Mouse (Mus musculus) embryonic facial prominence, embryonic 15.5 days (tissue): ENCODE data around the gene Cebpg. TPM values are rescaled to one million over a fixed set of nuclear protein-coding genes. Genes with fewer than 3 reads are reported as not detected.
A peak's percentile ranks its signal among the peaks of the same experiment; 100 is the strongest.

Experiments
- ATAC-seq: fragments of 200-750 bp; cut with Nextera tagmentation; 2 replicates; pipeline ENCODE4 v1.8.0; 2017; ENCODE audit warnings: low read depth, moderate TSS enrichment; ENCODE audit not compliant: insufficient number of reproducible peaks, low FRiP score, low TSS enrichment
- H3K27ac ChIP-seq: fragments of 300-500 bp; sonication (generic); replicated peaks from 2 replicates; pipeline ENCODE4 v1.5.1; 2015; ENCODE audit warnings: mild to moderate bottlenecking, inconsistent platforms
- H3K27me3 ChIP-seq: fragments of 300-500 bp; sonication (generic); 2 replicates; pipeline ENCODE4 v1.6.1; 2015; ENCODE audit warnings: inconsistent platforms
- H3K36me3 ChIP-seq: fragments of 300-500 bp; sonication (generic); 2 replicates; pipeline ENCODE4 v1.6.1; 2015; ENCODE audit warnings: mild to moderate bottlenecking, inconsistent platforms
- H3K4me1 ChIP-seq: fragments of 300-500 bp; sonication (generic); 2 replicates; pipeline ENCODE4 v1.6.1; 2015; ENCODE audit warnings: inconsistent platforms
- H3K4me2 ChIP-seq: fragments of 300-500 bp; sonication (generic); replicated peaks from 2 replicates; pipeline ENCODE4 v1.6.1; 2015; ENCODE audit warnings: mild to moderate bottlenecking, inconsistent platforms
- H3K4me3 ChIP-seq: fragments of 300-500 bp; sonication (generic); replicated peaks from 2 replicates; pipeline ENCODE4 v1.5.1; 2015; ENCODE audit warnings: mild to moderate bottlenecking, inconsistent platforms
- H3K9ac ChIP-seq: fragments of 300-500 bp; sonication (generic); 2 replicates; pipeline ENCODE4 v1.6.1; 2015; ENCODE audit warnings: inconsistent platforms
- H3K9me3 ChIP-seq: fragments of 300-500 bp; sonication (generic); replicated peaks from 2 replicates; pipeline ENCODE4 v1.6.1; 2016; ENCODE audit warnings: inconsistent platforms
- WGBS: fragments of 180-500 bp; shearing (Covaris S2); methylation state at CpG from one replicate; pipeline ENCODE4 v1.1.7; 2015; 5-methylcytosine and 5-hydroxymethylcytosine counted together
- polyA plus RNA-seq: library from polyadenylated mRNA; unstranded; fragments of >200 nt; fragmentation: Nextera tagmentation; extraction: Ambion mirVana; gene quantifications from 2 replicates; pipeline ENCODE4 v1.2.1, GENCODE M21; 2015

Cebpg gene
- polyA plus RNA-seq, 1 experiment from 2014 or later = 57.6 TPM

GRCm38 (mm10) chr7:35053161-35053560 is 3.2 kb downstream of the Cebpg start:
- H3K9ac ChIP-seq = no peak overlapping the region
- H3K9me3 ChIP-seq = no peaks in the 10 kb centered on the region
- H3K36me3 ChIP-seq = peaks cover 9% of the 10 kb centered on the region; the same call in 1 of the 2 replicates
- H3K4me2 ChIP-seq = no peak overlapping the region
- peaks cover 13% of the 10 kb centered on the region for H3K4me1 ChIP-seq
- no peaks in the 10 kb centered on the region for H3K27me3 ChIP-seq
- no peak overlapping the region for H3K27ac ChIP-seq
- 88% methylated on average over 3 of the region's 3 CpGs for WGBS
- no peak overlapping the region for H3K4me3 ChIP-seq
- ATAC-seq = no peak

GRCm38 (mm10) chr7:35050540-35050939 is 5.8 kb downstream of the Cebpg start:
- H3K9ac ChIP-seq = no peak overlapping the region
- no peak for ATAC-seq
- WGBS = 92% methylated on average over 12 of the region's 12 CpGs

GRCm38 (mm10) chr7:35046091-35046490 is 10.3 kb downstream of the Cebpg start:
- ATAC-seq = no peak
- no peaks in the 10 kb centered on the region for H3K9me3 ChIP-seq
- H3K27ac ChIP-seq = no peak overlapping the region
- H3K9ac ChIP-seq = no peak overlapping the region
- WGBS = 90% methylated on average over 4 of the region's 4 CpGs
- no peak overlapping the region for H3K4me2 ChIP-seq
- peaks cover 24% of the 10 kb centered on the region for H3K4me1 ChIP-seq
- peaks cover 50% of the 10 kb centered on the region for H3K36me3 ChIP-seq
- no peaks in the 10 kb centered on the region for H3K27me3 ChIP-seq
- H3K4me3 ChIP-seq = no peak overlapping the region

More at GRCm38 (mm10) chr7:35050540-35050939, 5.8 kb downstream of the Cebpg start:
- no peak overlapping the region for H3K27ac ChIP-seq
- H3K27me3 ChIP-seq = no peaks in the 10 kb centered on the region
- H3K4me1 ChIP-seq = peaks cover 8% of the 10 kb centered on the region
- no peak overlapping the region for H3K4me3 ChIP-seq
- no peak overlapping the region for H3K4me2 ChIP-seq
- H3K9me3 ChIP-seq = no peaks in the 10 kb centered on the region
- H3K36me3 ChIP-seq = peaks cover 21% of the 10 kb centered on the region

- Histone ChIP-seq H3K4me2 (no peak overlapping the region), H3K27ac (no peak overlapping the region), H3K27me3 (no peaks in the 10 kb centered on the region), H3K4me3 (no peak overlapping the region), H3K9me3 (no peaks in the 10 kb centered on the region), H3K9ac (no peak overlapping the region), H3K4me1 (peaks cover 29% of the 10 kb centered on the region), H3K36me3 (peaks cover 42% of the 10 kb centered on the region)
- 83% methylated on average over 2 of the region's 2 CpGs for WGBS
- ATAC-seq = no peak
Observed at GRCm38 (mm10) chr7:35044719-35045118, 11.7 kb downstream of the Cebpg start.

- WGBS = 91% methylated on average over 10 of the region's 10 CpGs
- ATAC-seq = no peak
Observed at GRCm38 (mm10) chr7:35043266-35043817, 13.0 kb downstream of the Cebpg start.

GRCm38 (mm10) chr7:35042759-35043217 is 13.6 kb downstream of the Cebpg start:
- WGBS = 32% methylated on average over 5 of the region's 5 CpGs
- ATAC-seq = peak; percentile 79
- H3K36me3 ChIP-seq = peaks cover 50% of the 10 kb centered on the region
- H3K9ac ChIP-seq = no peak overlapping the region
- H3K4me3 ChIP-seq = no peak overlapping the region
- no peaks in the 10 kb centered on the region for H3K9me3 ChIP-seq
- H3K4me1 ChIP-seq = peaks cover 29% of the 10 kb centered on the region
- peak overlapping the region; percentile 66 for H3K27ac ChIP-seq
- no peak overlapping the region for H3K4me2 ChIP-seq
- no peaks in the 10 kb centered on the region for H3K27me3 ChIP-seq

More at GRCm38 (mm10) chr7:35043266-35043817, 13.0 kb downstream of the Cebpg start:
- H3K4me1 ChIP-seq = peaks cover 29% of the 10 kb centered on the region
- H3K4me2 ChIP-seq = no peak overlapping the region
- H3K9ac ChIP-seq = no peak overlapping the region
- H3K36me3 ChIP-seq = peaks cover 45% of the 10 kb centered on the region
- no peak overlapping the region for H3K4me3 ChIP-seq
- H3K27me3 ChIP-seq = no peaks in the 10 kb centered on the region
- H3K9me3 ChIP-seq = no peaks in the 10 kb centered on the region
- H3K27ac ChIP-seq = peak overlapping the region; percentile 66

GRCm38 (mm10) chr7:35042209-35042554 is 14.2 kb downstream of the Cebpg start:
- Histone ChIP-seq H3K36me3 (peaks cover 52% of the 10 kb centered on the region), H3K27ac (peak overlapping the region; percentile 58), H3K27me3 (no peaks in the 10 kb centered on the region)

GRCm38 (mm10) chr7:35041286-35042208 is 14.8 kb downstream of the Cebpg start:
- no peak overlapping the region for H3K9ac ChIP-seq
- H3K4me3 ChIP-seq = no peak overlapping the region
- no peak overlapping the region for H3K4me2 ChIP-seq
- H3K27me3 ChIP-seq = no peaks in the 10 kb centered on the region
- 51% methylated on average over 2 of the region's 2 CpGs for WGBS
- peaks cover 34% of the 10 kb centered on the region for H3K4me1 ChIP-seq
- peak overlapping the region; percentile 58 for H3K27ac ChIP-seq
- H3K9me3 ChIP-seq = no peaks in the 10 kb centered on the region
- peaks cover 50% of the 10 kb centered on the region for H3K36me3 ChIP-seq
- ATAC-seq = no peak

More at GRCm38 (mm10) chr7:35042209-35042554, 14.2 kb downstream of the Cebpg start:
- H3K9me3 ChIP-seq = no peaks in the 10 kb centered on the region
- ATAC-seq = no peak
- H3K4me1 ChIP-seq = peaks cover 29% of the 10 kb centered on the region
- no peak overlapping the region for H3K4me3 ChIP-seq
- no peak overlapping the region for H3K4me2 ChIP-seq
- no peak overlapping the region for H3K9ac ChIP-seq

GRCm38 (mm10) chr7:35040176-35040972 is 16.0 kb downstream of the Cebpg start:
- Histone ChIP-seq H3K9me3 (no peaks in the 10 kb centered on the region), H3K4me2 (no peak overlapping the region), H3K27me3 (no peaks in the 10 kb centered on the region), H3K36me3 (peaks cover 38% of the 10 kb centered on the region), H3K9ac (no peak overlapping the region), H3K4me1 (peaks cover 45% of the 10 kb centered on the region), H3K4me3 (no peak overlapping the region), H3K27ac (no peak overlapping the region)
- WGBS = 86% methylated on average over 9 of the region's 9 CpGs
- no peak for ATAC-seq

GRCm38 (mm10) chr7:35037408-35037807 is 19.0 kb downstream of the Cebpg start:
- Histone ChIP-seq H3K9me3 (no peaks in the 10 kb centered on the region), H3K4me1 (peaks cover 45% of the 10 kb centered on the region), H3K36me3 (peaks cover 31% of the 10 kb centered on the region; the same call in 1 of the 2 replicates), H3K27me3 (no peaks in the 10 kb centered on the region), H3K4me2 (no peak overlapping the region), H3K9ac (no peak overlapping the region), H3K27ac (no peak overlapping the region), H3K4me3 (no peak overlapping the region)
- ATAC-seq = no peak
- 81% methylated on average over 6 of the region's 6 CpGs for WGBS

- 57% methylated on average over 5 of the region's 5 CpGs for WGBS
- 0 out of 2 replicates have a peak overlapping the region, but pooled peaks have one; percentile 11 for H3K27ac ChIP-seq
- peaks cover 36% of the 10 kb centered on the region for H3K4me1 ChIP-seq
- no peak for ATAC-seq
- H3K9ac ChIP-seq = no peak overlapping the region
- H3K4me3 ChIP-seq = no peak overlapping the region
- H3K36me3 ChIP-seq = peaks cover 35% of the 10 kb centered on the region; the same call in 1 of the 2 replicates
- H3K27me3 ChIP-seq = no peaks in the 10 kb centered on the region
- no peak overlapping the region for H3K4me2 ChIP-seq
- no peaks in the 10 kb centered on the region for H3K9me3 ChIP-seq
Observed at GRCm38 (mm10) chr7:35036266-35036731, 20.1 kb downstream of the Cebpg start.
